Mouse (Mus musculus): ENCODE measurements at regions not wholly inside any gene's neighbourhood (a gene's known extent, or its start where the extent isn't known, plus 50 kb on each side); places are given as distances from the start of the nearest gene placed in this dataset.
A peak's percentile ranks its signal among the peaks of the same experiment; 100 is the strongest.
"Not testable (repeated sequence)": the region's sequence is repeated elsewhere in the genome, so short reads cannot be mapped to it uniquely, and the experiment has no call there.

DNA sequence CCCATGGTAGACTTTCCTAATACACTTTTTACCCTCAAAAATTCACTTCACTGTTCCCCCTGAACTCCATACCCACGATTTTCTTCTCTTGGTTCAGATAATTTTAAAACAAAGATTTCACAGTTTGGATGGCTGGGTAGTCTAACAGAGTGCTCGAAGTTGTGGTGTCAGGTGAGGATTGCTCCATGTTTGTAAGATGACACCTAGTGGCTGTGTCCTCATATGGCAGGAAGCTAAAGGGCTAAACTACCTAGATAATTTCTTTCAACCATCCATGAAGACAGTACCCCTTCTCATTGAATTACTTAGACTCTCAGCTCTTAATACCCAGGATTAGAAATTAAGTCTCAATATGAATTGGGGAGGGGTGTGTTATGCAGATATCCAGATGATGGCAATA is 708.9 kb upstream of the Cypt1 start:
- Histone ChIP-seq H3K4me3 (replicated peaks; ENCODE audit: insufficient read depth, low read depth, low read length) (no peak overlapping the region), H3K27me3 (ENCODE audit: control insufficient read depth, insufficient read depth, low read length) (no peaks in the 10 kb centered on the region), H3K27ac (ENCODE audit: insufficient read depth, low read length) (no peak overlapping the region), H3K4me1 (ENCODE audit: control insufficient read depth, insufficient read depth, low read length) (no peaks in the 10 kb centered on the region)
- no peak for TF ChIP-seq POLR2A (IDR thresholded peaks at IDR 0.05; ENCODE audit: borderline replicate concordance, insufficient read depth, low read length)
- 0 out of 2 replicates have a peak, but pooled peaks have one; percentile 19 for TF ChIP-seq CTCF (IDR thresholded peaks at IDR 0.05; ENCODE audit: borderline replicate concordance, insufficient read depth, low read depth, low read length)
- 37% methylated on average over 2 of the region's 2 CpGs for WGBS
- DNase-seq, result no peak

DNA sequence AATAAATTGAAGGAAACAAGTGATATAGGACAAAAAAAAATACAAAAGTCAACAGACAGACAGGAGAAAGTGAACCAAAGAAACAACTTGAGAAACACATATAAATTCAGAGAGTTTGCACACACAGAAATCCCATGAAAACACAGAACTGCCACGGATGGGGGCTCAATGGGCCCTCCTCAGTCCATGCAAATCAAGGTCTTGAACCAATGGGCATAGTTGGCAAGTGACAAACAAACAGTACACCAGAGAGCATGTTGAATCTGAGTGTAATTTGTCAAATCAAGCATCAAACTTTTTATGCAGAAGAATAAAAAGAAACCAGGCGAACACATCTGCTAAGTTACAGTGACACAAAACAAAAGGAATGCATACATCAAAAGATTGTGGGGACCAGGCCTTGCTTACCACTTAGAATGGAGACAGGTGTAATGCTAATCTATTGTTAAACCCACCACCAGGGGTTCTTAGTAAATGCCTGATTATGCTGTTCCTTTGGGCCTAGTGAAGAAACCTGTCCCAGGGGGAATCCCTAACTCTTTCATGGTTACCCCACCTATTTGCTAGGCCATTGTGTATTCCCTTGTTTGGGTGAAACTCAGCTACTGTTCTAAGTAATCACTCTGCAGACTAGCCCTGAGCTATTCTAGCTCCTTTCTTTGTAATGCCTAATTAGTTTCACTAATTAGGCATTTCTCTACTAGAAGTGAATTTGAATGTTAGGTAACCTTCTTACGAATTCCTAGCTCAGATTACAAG is 676.4 kb upstream of the Cypt1 start:
- DNase-seq; H3K27ac ChIP-seq (ENCODE audit: insufficient read depth, low read length); H3K4me3 ChIP-seq (replicated peaks; ENCODE audit: insufficient read depth, low read depth, low read length); H3K27me3 ChIP-seq (ENCODE audit: control insufficient read depth, insufficient read depth, low read length); H3K4me1 ChIP-seq (ENCODE audit: control insufficient read depth, insufficient read depth, low read length): not testable (repeated sequence)
- 47% methylated on average over 3 of the region's 3 CpGs for WGBS

Measured in cerebellum, adult 2 months (tissue).